Mouse (Mus musculus) heart, postnatal 0 days (tissue): ENCODE data around the gene Zkscan7. TPM values are rescaled to one million over a fixed set of nuclear protein-coding genes. Genes with fewer than 3 reads are reported as not detected.

Experiments used
- ATAC-seq: fragments of 200-750 bp; cut with Nextera tagmentation; 2 replicates; pipeline ENCODE4 v1.8.0; 2017; ENCODE audit warnings: low read depth, moderate number of reproducible peaks, moderate library complexity; ENCODE audit not compliant: insufficient read depth
- DNase-seq: peaks from one replicate; pipeline ENCODE4 v3.0.0-alpha.2; 2016; ENCODE audit warnings: low spot score
- H3K27ac ChIP-seq: fragments of 300-500 bp; sonication (generic); 2 replicates; pipeline ENCODE4 v1.5.1; 2014; ENCODE audit warnings: low read depth, mild to moderate bottlenecking
- H3K27me3 ChIP-seq: fragments of 300-500 bp; sonication (generic); 2 replicates; pipeline ENCODE4 v1.6.1; 2014; ENCODE audit warnings: low read length, mixed read lengths; ENCODE audit not compliant: control insufficient read depth, insufficient read depth
- H3K36me3 ChIP-seq: fragments of 300-500 bp; sonication (generic); replicated peaks from 2 replicates; pipeline ENCODE4 v1.6.1; 2014; ENCODE audit warnings: low read length, mixed read lengths; ENCODE audit not compliant: control insufficient read depth, insufficient read depth
- H3K4me1 ChIP-seq: fragments of 300-500 bp; sonication (generic); 2 replicates; pipeline ENCODE4 v1.6.1; 2014; ENCODE audit warnings: antibody characterized with exemption; ENCODE audit not compliant: control insufficient read depth, insufficient read depth
- H3K4me2 ChIP-seq: fragments of 300-500 bp; sonication (generic); 2 replicates; pipeline ENCODE4 v1.6.1; 2014; ENCODE audit warnings: low read depth, mild to moderate bottlenecking, low read length, moderate library complexity
- H3K4me3 ChIP-seq: fragments of 300-500 bp; sonication (generic); 2 replicates; pipeline ENCODE4 v1.5.1; 2014; ENCODE audit warnings: low read depth, low read length
- H3K9ac ChIP-seq: fragments of 300-500 bp; sonication (generic); replicated peaks from 2 replicates; pipeline ENCODE4 v1.6.1; 2014; ENCODE audit warnings: low read depth, low read length, mixed read lengths
- H3K9me3 ChIP-seq: fragments of 300-500 bp; sonication (generic); replicated peaks from 2 replicates; pipeline ENCODE4 v1.6.1; 2016; ENCODE audit warnings: low read length; ENCODE audit not compliant: control insufficient read depth
- CTCF ChIP-seq: IDR thresholded peaks from 2 replicates; pipeline ENCODE4 v1.5.1; 2016; ENCODE audit warnings: antibody characterized with exemption, control low read depth, low read depth
- EP300 ChIP-seq: IDR thresholded peaks from 2 replicates; pipeline ENCODE4 v1.6.1; 2016; ENCODE audit warnings: antibody characterized with exemption, low read depth
- WGBS: fragments of 180-500 bp; shearing (Covaris S2); extraction: QIAGEN DNeasy Blood & Tissue Kit; methylation state at CpG from one replicate; pipeline ENCODE4 v1.1.7; 2014; 5-methylcytosine and 5-hydroxymethylcytosine counted together
- polyA plus RNA-seq: library from polyadenylated mRNA; unstranded; fragments of >200 nt; fragmentation: Nextera tagmentation; extraction: Ambion mirVana; gene quantifications from 2 replicates; pipeline ENCODE4 v1.2.1, GENCODE M21; 2015
- total RNA-seq: library from RNA; depleted of rRNA; stranded (reverse); fragments of >200 nt; gene quantifications from 2 replicates; pipeline ENCODE4 v1.2.3, GENCODE M21; 2014; ENCODE audit warnings: low replicate concordance

Gene Zkscan7
- total and polyA plus RNA-seq, 2 experiments from 2014 or later, result 1.4 to 5.4 TPM

GRCm38 (mm10) chr9:122866192-122866591, 19.3 kb upstream of the Zkscan7 start:
- Histone ChIP-seq H3K36me3 (peaks cover 15% of the 10 kb centered on the region), H3K27me3 (no peaks in the 10 kb centered on the region), H3K27ac (no peak overlapping the region), H3K9ac (no peak overlapping the region), H3K4me2 (peak overlapping the region; percentile 72), H3K4me3 (peak overlapping the region; percentile 75), H3K4me1 (peaks cover 21% of the 10 kb centered on the region), H3K9me3 (peaks cover 17% of the 10 kb centered on the region)
- DNase-seq (no peak), ATAC-seq (no peak)
- WGBS, result 78% methylated on average over 4 of the region's 4 CpGs
- TF ChIP-seq CTCF (no peak), EP300 (no peak)

- H3K9ac ChIP-seq, result no peak overlapping the region
- TF ChIP-seq EP300 (no peak), CTCF (no peak)
These were observed 12.9 kb upstream of the Zkscan7 start for GRCm38 (mm10) chr9:122872595-122872994.

GRCm38 (mm10) chr9:122874653-122875052, 10.8 kb upstream of the Zkscan7 start:
- Histone ChIP-seq H3K9ac (no peak overlapping the region), H3K4me2 (no peak overlapping the region), H3K36me3 (no peaks in the 10 kb centered on the region), H3K9me3 (0 out of 2 replicates have a peak, but pooled peaks cover 3% of the 10 kb centered on the region), H3K4me1 (no peaks in the 10 kb centered on the region), H3K4me3 (no peak overlapping the region), H3K27ac (no peak overlapping the region), H3K27me3 (no peaks in the 10 kb centered on the region)
- TF ChIP-seq EP300 (no peak), CTCF (no peak)
- WGBS, result 58% methylated on average over 1 of the region's 1 CpGs
- no peak for ATAC-seq
- no peak for DNase-seq

More at GRCm38 (mm10) chr9:122872595-122872994, 12.9 kb upstream of the Zkscan7 start:
- H3K4me3 ChIP-seq, result no peak overlapping the region
- no peak overlapping the region for H3K27ac ChIP-seq
- ATAC-seq (no peak), DNase-seq (no peak)
- H3K27me3 ChIP-seq, result no peaks in the 10 kb centered on the region
- WGBS, result 60% methylated on average over 4 of the region's 4 CpGs
- H3K4me1 ChIP-seq, result no peaks in the 10 kb centered on the region
- no peaks in the 10 kb centered on the region for H3K36me3 ChIP-seq
- H3K4me2 ChIP-seq, result no peak overlapping the region
- 0 out of 2 replicates have a peak, but pooled peaks cover 3% of the 10 kb centered on the region for H3K9me3 ChIP-seq

- no peaks in the 10 kb centered on the region for H3K4me1 ChIP-seq
- 87% methylated on average over 2 of the region's 2 CpGs for WGBS
- ATAC-seq, result no peak
These were observed 10.3 kb upstream of the Zkscan7 start for GRCm38 (mm10) chr9:122875145-122875544.

GRCm38 (mm10) chr9:122886372-122887179, 1.1 kb downstream of the Zkscan7 start:
- DNase-seq, result peak; percentile 30
- H3K27me3 ChIP-seq, result 0 out of 2 replicates have a peak, but pooled peaks cover 3% of the 10 kb centered on the region
- peak overlapping the region; percentile 93 for H3K4me2 ChIP-seq
- no peak overlapping the region for H3K27ac ChIP-seq
- peak overlapping the region; percentile 74 for H3K4me3 ChIP-seq
- H3K36me3 ChIP-seq, result no peaks in the 10 kb centered on the region
- peaks cover 5% of the 10 kb centered on the region; the same call in 1 of the 2 replicates for H3K4me1 ChIP-seq
- no peak for TF ChIP-seq EP300
- no peak for TF ChIP-seq CTCF
- peaks cover 11% of the 10 kb centered on the region; the same call in 1 of the 2 replicates for H3K9me3 ChIP-seq
- peak; percentile 80 for ATAC-seq
- WGBS, result 7% methylated on average over 54 of the region's 54 CpGs
- peak overlapping the region; percentile 73 for H3K9ac ChIP-seq

More at GRCm38 (mm10) chr9:122875145-122875544, 10.3 kb upstream of the Zkscan7 start:
- Histone ChIP-seq H3K27me3 (no peaks in the 10 kb centered on the region), H3K9me3 (0 out of 2 replicates have a peak, but pooled peaks cover 3% of the 10 kb centered on the region), H3K27ac (no peak overlapping the region), H3K9ac (no peak overlapping the region), H3K36me3 (no peaks in the 10 kb centered on the region), H3K4me2 (no peak overlapping the region), H3K4me3 (no peak overlapping the region)
- TF ChIP-seq EP300, result no peak
- no peak for TF ChIP-seq CTCF
- DNase-seq, result no peak
